Mouse (Mus musculus) CD4-positive, CD25-positive, alpha-beta regulatory T cell, adult 4 months (primary cell): ENCODE results near the gene Gm13290. TPM values are rescaled to one million over a fixed set of nuclear protein-coding genes. Genes with fewer than 3 reads are reported as not detected.
"Not testable (repeated sequence)": the region's sequence is repeated elsewhere in the genome, so short reads cannot be mapped to it uniquely, and the experiment has no call there.

Source experiments
- ATAC-seq: one replicate; pipeline ENCODE4 v1.8.0; 2017
- polyA plus RNA-seq, 2 experiments: library from polyadenylated mRNA; unstranded; fragments of 100-300 nt; shearing (Covaris generic); gene quantifications; one replicate each; pipeline ENCODE4 v1.2.1; 2017

Gm13290 gene
- polyA plus RNA-seq, 2 experiments from 2014 or later, result not detected

GRCm38 (mm10) chr4:88782335-88782734, 8.7 kb downstream of the Gm13290 start:
- not testable (repeated sequence) for ATAC-seq

DNA sequence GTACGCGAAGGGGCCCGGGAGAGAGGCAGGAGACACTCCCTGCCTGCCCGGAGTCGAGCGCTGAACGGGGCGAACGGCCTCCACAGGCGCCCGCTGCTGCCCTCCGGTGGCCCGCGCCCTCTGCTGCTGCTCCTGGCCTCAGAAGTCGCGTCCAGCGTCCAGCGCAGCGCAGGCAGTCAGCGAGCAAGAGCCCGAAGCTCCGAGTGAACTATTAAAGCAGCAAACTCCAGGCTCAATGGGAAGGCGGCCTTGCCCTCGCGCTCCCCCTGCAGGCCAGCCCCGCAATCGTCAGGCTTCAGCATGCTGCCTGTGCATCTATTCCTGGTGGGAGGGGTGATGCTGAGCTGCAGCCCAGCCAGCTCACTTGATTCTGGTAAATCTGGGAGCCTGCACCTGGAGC, 11.8 kb downstream of the Gm13290 start, which contains the start of gene Gm13276:
Gene Gm13276 (plus strand): TSS at position 301 of the 400 bp plus-strand sequence.
- not testable (repeated sequence) for ATAC-seq

- not testable (repeated sequence) for ATAC-seq
Observed at GRCm38 (mm10) chr4:88788402-88788801, 14.8 kb downstream of the Gm13290 start, which contains the start of gene Gm13277. Gm13277 (plus strand) TSS chr4:88788632.

GRCm38 (mm10) chr4:88791250-88791649, 17.6 kb downstream of the Gm13290 start, which contains the start of gene Gm13278:
Gm13278 (plus strand) TSS chr4:88791550.
- not testable (repeated sequence) for ATAC-seq

DNA sequence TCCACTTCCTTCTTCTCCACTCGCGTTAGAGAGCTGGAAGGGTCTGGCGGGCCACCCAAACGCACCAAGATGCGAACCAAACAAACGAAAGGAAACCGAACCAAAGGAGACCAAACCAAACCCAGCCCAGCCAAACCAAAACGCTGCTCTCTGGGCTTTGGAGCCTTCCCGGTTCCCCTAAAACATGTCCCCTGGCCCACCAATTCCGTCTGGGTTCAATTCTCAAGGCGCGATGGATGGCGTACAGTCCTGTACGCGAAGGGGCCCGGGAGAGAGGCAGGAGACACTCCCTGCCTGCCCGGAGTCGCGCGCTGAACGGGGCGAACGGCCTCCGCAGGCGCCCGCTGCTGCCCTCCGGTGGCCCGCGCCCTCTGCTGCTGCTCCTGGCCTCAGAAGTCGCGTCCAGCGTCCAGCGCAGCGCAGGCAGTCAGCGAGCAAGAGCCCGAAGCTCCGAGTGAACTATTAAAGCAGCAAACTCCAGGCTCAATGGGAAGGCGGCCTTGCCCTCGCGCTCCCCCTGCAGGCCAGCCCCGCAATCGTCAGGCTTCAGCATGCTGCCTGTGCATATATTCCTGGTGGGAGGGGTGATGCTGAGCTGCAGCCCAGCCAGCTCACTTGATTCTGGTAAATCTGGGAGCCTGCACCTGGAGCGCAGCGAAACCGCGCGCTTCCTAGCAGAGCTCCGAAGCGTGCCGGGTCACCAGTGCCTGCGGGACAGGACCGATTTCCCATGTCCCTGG, 20.5 kb downstream of the Gm13290 start, which contains the start of gene Gm13275:
Gene Gm13275 (plus strand): TSS at position 552 of the 740 bp plus-strand sequence.
- not testable (repeated sequence) for ATAC-seq

DNA sequence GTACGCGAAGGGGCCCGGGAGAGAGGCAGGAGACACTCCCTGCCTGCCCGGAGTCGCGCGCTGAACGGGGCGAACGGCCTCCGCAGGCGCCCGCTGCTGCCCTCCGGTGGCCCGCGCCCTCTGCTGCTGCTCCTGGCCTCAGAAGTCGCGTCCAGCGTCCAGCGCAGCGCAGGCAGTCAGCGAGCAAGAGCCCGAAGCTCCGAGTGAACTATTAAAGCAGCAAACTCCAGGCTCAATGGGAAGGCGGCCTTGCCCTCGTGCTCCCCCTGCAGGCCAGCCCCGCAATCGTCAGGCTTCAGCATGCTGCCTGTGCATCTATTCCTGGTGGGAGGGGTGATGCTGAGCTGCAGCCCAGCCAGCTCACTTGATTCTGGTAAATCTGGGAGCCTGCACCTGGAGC, 23.5 kb downstream of the Gm13290 start, which contains the start of gene Gm13279:
Gene Gm13279 (plus strand): TSS at position 301 of the 400 bp plus-strand sequence.
- not testable (repeated sequence) for ATAC-seq

GRCm38 (mm10) chr4:88799365-88799764, 25.7 kb downstream of the Gm13290 start, which contains the start of gene Gm13285:
Gm13285 (plus strand) TSS chr4:88799665.
- not testable (repeated sequence) for ATAC-seq

- not testable (repeated sequence) for ATAC-seq
Observed at GRCm38 (mm10) chr4:88802954-88803353, 29.3 kb downstream of the Gm13290 start, which contains the start of gene Gm13287. Gm13287 (plus strand) TSS chr4:88803254.

DNA sequence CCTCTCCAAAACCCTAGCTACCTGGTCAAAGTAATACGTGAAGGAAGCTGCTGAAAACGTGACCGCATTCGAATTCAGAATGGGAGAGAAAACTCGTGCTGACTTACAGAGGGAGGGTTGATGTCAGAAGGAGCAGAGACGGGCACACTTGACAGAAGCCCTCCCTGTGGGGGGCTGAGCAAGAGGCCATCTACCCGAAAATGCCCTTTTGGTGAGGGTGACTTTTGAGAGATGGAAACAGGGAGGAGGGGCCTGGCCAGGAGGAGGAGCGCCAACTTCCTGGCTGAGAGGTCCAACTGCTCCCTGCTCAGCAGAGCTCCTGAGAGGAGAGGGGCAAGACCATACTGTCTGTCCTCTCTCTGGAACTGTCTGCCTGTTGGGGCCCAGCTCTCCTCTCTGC, 31.6 kb downstream of the Gm13290 start, which contains the start of gene Gm13288:
Gene Gm13288 (plus strand): TSS at position 301 of the 400 bp plus-strand sequence.
- not testable (repeated sequence) for ATAC-seq

DNA sequence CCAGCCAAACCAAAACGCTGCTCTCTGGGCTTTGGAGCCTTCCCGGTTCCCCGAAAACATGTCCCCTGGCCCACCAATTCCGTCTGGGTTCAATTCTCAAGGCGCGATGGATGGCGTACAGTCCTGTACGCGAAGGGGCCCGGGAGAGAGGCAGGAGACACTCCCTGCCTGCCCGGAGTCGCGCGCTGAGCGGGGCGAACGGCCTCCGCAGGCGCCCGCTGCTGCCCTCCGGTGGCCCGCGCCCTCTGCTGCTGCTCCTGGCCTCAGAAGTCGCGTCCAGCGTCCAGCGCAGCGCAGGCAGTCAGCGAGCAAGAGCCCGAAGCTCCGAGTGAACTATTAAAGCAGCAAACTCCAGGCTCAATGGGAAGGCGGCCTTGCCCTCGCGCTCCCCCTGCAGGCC, 32.1 kb downstream of the Gm13290 start:
- ATAC-seq, result not testable (repeated sequence)

- no peak for ATAC-seq
Observed at GRCm38 (mm10) chr4:88815928-88816327, 42.3 kb downstream of the Gm13290 start, which contains the start of gene Ifna7. Ifna7 (plus strand) TSS chr4:88816228.

GRCm38 (mm10) chr4:88819659-88820058, 46.0 kb downstream of the Gm13290 start, which contains the start of gene Ifna11:
Ifna11 (plus strand) TSS chr4:88819959.
- ATAC-seq, result no peak

- peak; percentile 78 for ATAC-seq
Observed at GRCm38 (mm10) chr4:88822995-88823394, 49.4 kb downstream of the Gm13290 start.

Other genes starting within 250 kb of the Gm13290 start
- gene Ifna15, start 215.6 kb upstream of the Gm13290 start, polyA plus RNA-seq, result not detected
- not detected for gene Ifna14, start 202.0 kb upstream of the Gm13290 start, polyA plus RNA-seq
- gene Ifna9, start 181.4 kb upstream of the Gm13290 start, polyA plus RNA-seq, result not detected
- gene Ifna12, start 170.5 kb upstream of the Gm13290 start, polyA plus RNA-seq, result not detected
- not detected for gene C87499, start 139.4 kb upstream of the Gm13290 start, polyA plus RNA-seq
- under 1 TPM in 1 of 2 experiments, not detected in 1; 0.40 TPM for gene Ifna13, start 129.4 kb upstream of the Gm13290 start, polyA plus RNA-seq
- gene Ifna16, start 96.9 kb upstream of the Gm13290 start, polyA plus RNA-seq, result not detected
- not detected for gene Ifna2, start 89.9 kb upstream of the Gm13290 start, polyA plus RNA-seq
- not detected for gene Ifnab, start 82.5 kb upstream of the Gm13290 start, polyA plus RNA-seq
- not detected for gene Gm26566, start 52.0 kb upstream of the Gm13290 start, polyA plus RNA-seq
- 10 to 100 TPM; 27.3 to 43.0 TPM for gene Klhl9, start 51.4 kb upstream of the Gm13290 start, polyA plus RNA-seq
- not detected for gene Gm13271, start 19.0 kb upstream of the Gm13290 start, polyA plus RNA-seq
- under 1 TPM in 1 of 2 experiments, not detected in 1; 0.28 TPM for gene Gm13283, start 13.7 kb upstream of the Gm13290 start, polyA plus RNA-seq
- gene Gm13289, start 3.1 kb downstream of the Gm13290 start, polyA plus RNA-seq, result not detected
- not detected for gene Gm13272, start 6.0 kb downstream of the Gm13290 start, polyA plus RNA-seq
- gene Ifnz, start 8.3 kb downstream of the Gm13290 start, polyA plus RNA-seq, result under 1 TPM in 1 of 2 experiments, not detected in 1; 0.79 TPM
- gene Gm13276, start 11.9 kb downstream of the Gm13290 start, polyA plus RNA-seq, result not detected
- not detected for gene Gm13277, start 14.8 kb downstream of the Gm13290 start, polyA plus RNA-seq
- gene Gm13278, start 17.7 kb downstream of the Gm13290 start, polyA plus RNA-seq, result not detected
- gene Gm13275, start 20.7 kb downstream of the Gm13290 start, polyA plus RNA-seq, result not detected
- gene Gm13279, start 23.6 kb downstream of the Gm13290 start, polyA plus RNA-seq, result not detected
- not detected for gene Gm13285, start 25.8 kb downstream of the Gm13290 start, polyA plus RNA-seq
- not detected for gene Gm13287, start 29.4 kb downstream of the Gm13290 start, polyA plus RNA-seq
- gene Gm13288, start 31.7 kb downstream of the Gm13290 start, polyA plus RNA-seq, result not detected
- gene Ifna7, start 42.4 kb downstream of the Gm13290 start, polyA plus RNA-seq, result not detected
- not detected for gene Ifna11, start 46.1 kb downstream of the Gm13290 start, polyA plus RNA-seq
- not detected for gene Ifna6, start 53.6 kb downstream of the Gm13290 start, polyA plus RNA-seq
- gene Ifna5, start 61.7 kb downstream of the Gm13290 start, polyA plus RNA-seq, result not detected
- not detected for gene Ifna4, start 68.0 kb downstream of the Gm13290 start, polyA plus RNA-seq
- not detected for gene Ifna1, start 76.3 kb downstream of the Gm13290 start, polyA plus RNA-seq
- gene Ifne, start 106.4 kb downstream of the Gm13290 start, polyA plus RNA-seq, result not detected